Mouse (Mus musculus) hindbrain, embryonic 11.5 days (tissue): ENCODE measurements around the gene Ttc37. TPM values are rescaled to one million over a fixed set of nuclear protein-coding genes. Genes with fewer than 3 reads are reported as not detected.

Experiments
- ATAC-seq: fragments of 200-750 bp; cut with Nextera tagmentation; 2 replicates; pipeline ENCODE4 v1.8.0; 2017; ENCODE audit warnings: mild to moderate bottlenecking, moderate TSS enrichment, moderate library complexity; ENCODE audit not compliant: low FRiP score
- DNase-seq: peaks from one replicate; pipeline ENCODE4 v3.0.0-alpha.2; 2015; ENCODE audit warnings: low spot score
- H3K27ac ChIP-seq: fragments of 300-500 bp; sonication (generic); 2 replicates; pipeline ENCODE4 v1.5.1; 2014; ENCODE audit warnings: mild to moderate bottlenecking, low read depth, low read length
- H3K27me3 ChIP-seq: fragments of 300-500 bp; sonication (generic); 2 replicates; pipeline ENCODE4 v1.6.1; 2014; ENCODE audit warnings: mild to moderate bottlenecking, low read length, moderate library complexity, mixed read lengths; ENCODE audit not compliant: control insufficient read depth, insufficient read depth
- H3K36me3 ChIP-seq: fragments of 300-500 bp; sonication (generic); 2 replicates; pipeline ENCODE4 v1.6.1; 2014; ENCODE audit warnings: mild to moderate bottlenecking, low read length, moderate library complexity, mixed read lengths; ENCODE audit not compliant: control insufficient read depth, insufficient read depth
- H3K4me1 ChIP-seq: fragments of 300-500 bp; sonication (generic); replicated peaks from 2 replicates; pipeline ENCODE4 v1.6.1; 2014; ENCODE audit warnings: low read length, mixed read lengths; ENCODE audit not compliant: control insufficient read depth, insufficient read depth
- H3K4me2 ChIP-seq: fragments of 300-500 bp; sonication (generic); replicated peaks from 2 replicates; pipeline ENCODE4 v1.6.1; 2014; ENCODE audit warnings: mild to moderate bottlenecking, low read depth, low read length
- H3K4me3 ChIP-seq: fragments of 300-500 bp; sonication (generic); 2 replicates; pipeline ENCODE4 v1.5.1; 2014; ENCODE audit warnings: low read depth, low read length
- H3K9ac ChIP-seq: fragments of 300-500 bp; sonication (generic); 2 replicates; pipeline ENCODE4 v1.6.1; 2014; ENCODE audit warnings: low read depth, low read length
- H3K9me3 ChIP-seq: fragments of 300-500 bp; sonication (generic); 2 replicates; pipeline ENCODE4 v1.6.1; 2016; ENCODE audit warnings: low read length; ENCODE audit not compliant: control insufficient read depth
- WGBS: fragments of 180-500 bp; shearing (Covaris S2); extraction: QIAGEN DNeasy Blood & Tissue Kit; methylation state at CpG from one replicate; pipeline ENCODE4 v1.1.7; 2014; 5-methylcytosine and 5-hydroxymethylcytosine counted together
- polyA plus RNA-seq: library from polyadenylated mRNA; unstranded; fragments of >200 nt; fragmentation: Nextera tagmentation; extraction: Ambion mirVana; gene quantifications from 2 replicates; pipeline ENCODE4 v1.2.1, GENCODE M21; 2014

Ttc37 gene
- polyA plus RNA-seq, 1 experiment from 2014 or later = 20.1 TPM

DNA sequence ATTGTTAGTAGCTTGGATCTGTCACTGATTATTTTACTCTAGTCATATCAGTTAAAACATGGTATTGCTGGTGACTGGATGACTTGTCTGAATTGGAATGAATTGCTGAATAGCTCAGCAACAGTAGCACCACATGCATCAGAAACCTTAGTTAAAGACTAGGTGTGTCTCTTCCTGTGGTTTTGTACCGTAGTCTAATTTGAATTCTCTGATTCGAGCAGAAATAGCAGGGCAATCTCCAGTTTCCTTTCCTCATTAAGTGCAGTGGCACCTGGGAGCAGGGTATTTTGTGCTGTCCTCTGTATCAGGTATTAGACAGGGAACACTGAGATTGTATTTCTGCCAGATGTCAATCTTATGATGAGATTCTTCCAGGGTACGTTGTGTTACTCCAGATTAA, 40.3 kb downstream of the Ttc37 start:
- Histone ChIP-seq H3K4me2 (no peak overlapping the region), H3K9me3 (no peaks in the 10 kb centered on the region), H3K4me1 (no peaks in the 10 kb centered on the region), H3K36me3 (no peaks in the 10 kb centered on the region), H3K4me3 (no peak overlapping the region), H3K9ac (no peak overlapping the region), H3K27me3 (no peaks in the 10 kb centered on the region), H3K27ac (no peak overlapping the region)
- WGBS = 88% methylated on average over 3 of the region's 3 CpGs
- DNase-seq (no peak), ATAC-seq (no peak)

DNA sequence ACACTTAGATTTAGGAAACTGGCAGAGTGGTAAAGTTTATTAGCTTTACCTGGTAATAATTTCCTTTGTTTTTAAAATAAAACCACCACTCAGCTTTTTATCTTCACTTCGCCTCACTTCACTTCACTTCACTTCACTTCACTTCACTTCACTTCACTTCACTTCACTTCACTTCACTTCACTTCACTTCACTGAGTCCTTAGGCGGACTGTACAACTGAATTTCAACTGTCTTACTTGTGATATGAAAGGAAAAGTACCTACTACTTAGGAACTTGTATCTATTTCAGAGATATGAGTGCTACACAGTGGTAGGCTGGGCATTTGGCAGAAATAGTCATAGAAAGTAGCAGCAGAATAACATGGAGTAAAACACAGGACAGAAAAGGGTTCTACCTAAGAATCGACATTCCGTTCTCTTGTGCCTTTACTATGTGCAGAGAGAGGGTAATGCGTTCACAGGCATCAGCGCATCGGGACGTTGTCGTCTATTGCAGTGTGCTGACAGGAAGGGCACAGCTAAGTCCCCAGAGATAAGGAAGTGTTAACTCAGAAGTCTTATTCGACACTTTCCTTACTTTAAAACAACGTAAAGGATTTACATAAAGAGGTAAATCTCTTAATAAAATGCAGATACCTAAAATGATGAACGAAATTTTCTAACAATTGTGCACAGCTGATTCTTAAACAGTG, 42.7 kb downstream of the Ttc37 start:
- WGBS = 92% methylated on average over 12 of the region's 12 CpGs
- Histone ChIP-seq H3K27ac (no peak overlapping the region), H3K36me3 (no peaks in the 10 kb centered on the region), H3K4me2 (no peak overlapping the region), H3K27me3 (no peaks in the 10 kb centered on the region), H3K4me3 (no peak overlapping the region), H3K9ac (no peak overlapping the region), H3K4me1 (no peaks in the 10 kb centered on the region), H3K9me3 (no peaks in the 10 kb centered on the region)
- DNase-seq = no peak
- ATAC-seq = no peak

GRCm38 (mm10) chr13:76150483-76150882, 51.9 kb downstream of the Ttc37 start:
- Histone ChIP-seq H3K36me3 (no peaks in the 10 kb centered on the region), H3K9me3 (no peaks in the 10 kb centered on the region), H3K9ac (no peak overlapping the region), H3K27me3 (no peaks in the 10 kb centered on the region), H3K4me2 (no peak overlapping the region), H3K27ac (no peak overlapping the region), H3K4me3 (no peak overlapping the region), H3K4me1 (no peaks in the 10 kb centered on the region)
- 89% methylated on average over 5 of the region's 5 CpGs for WGBS
- no peak for DNase-seq
- no peak for ATAC-seq

DNA sequence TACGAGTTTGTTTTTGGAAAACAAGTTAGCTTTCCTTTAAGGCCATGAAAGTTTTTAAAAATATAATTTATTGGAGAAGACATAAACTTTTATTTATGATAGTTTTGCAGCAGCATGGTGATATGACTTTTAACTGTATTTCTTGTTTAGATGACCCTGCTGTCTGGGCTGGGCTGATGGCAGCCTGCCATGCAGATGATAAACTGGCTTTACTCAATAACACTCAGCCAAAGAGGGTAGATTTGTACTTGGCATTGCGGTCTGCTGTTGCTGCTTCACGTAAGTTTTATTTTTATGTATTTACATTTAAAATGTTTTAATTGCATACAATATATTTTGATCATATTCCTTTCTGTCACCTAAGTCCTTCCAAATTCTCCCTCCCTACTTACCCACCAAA, 58.6 kb downstream of the Ttc37 start:
- H3K4me1 ChIP-seq = no peaks in the 10 kb centered on the region
- H3K27me3 ChIP-seq = no peaks in the 10 kb centered on the region
- no peak overlapping the region for H3K4me3 ChIP-seq
- H3K4me2 ChIP-seq = no peak overlapping the region
- WGBS = 97% methylated on average over 3 of the region's 3 CpGs
- DNase-seq (no peak), ATAC-seq (no peak)
- H3K9ac ChIP-seq = no peak overlapping the region
- H3K9me3 ChIP-seq = no peaks in the 10 kb centered on the region
- H3K36me3 ChIP-seq = peaks cover 6% of the 10 kb centered on the region; the same call in 1 of the 2 replicates
- H3K27ac ChIP-seq = no peak overlapping the region

DNA sequence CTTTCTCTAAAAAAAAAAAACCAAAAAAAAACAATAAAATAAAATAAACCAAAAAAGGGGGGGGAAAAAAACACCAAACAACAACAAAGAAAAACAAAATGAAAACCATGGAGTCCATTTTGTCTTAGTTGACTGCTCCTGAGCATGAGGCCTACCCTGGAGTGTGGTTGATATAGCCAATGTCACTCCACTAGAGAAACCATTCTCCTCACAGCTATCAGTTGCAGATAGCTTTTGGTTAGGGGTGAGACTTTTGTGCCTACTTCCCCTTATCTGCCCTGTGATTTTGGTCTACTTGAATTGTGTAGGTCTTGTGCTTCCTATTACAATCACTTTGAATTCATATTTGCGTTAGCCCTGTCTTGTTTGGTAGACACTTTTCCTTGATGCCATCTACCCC, 59.0 kb downstream of the Ttc37 start:
- H3K4me2 ChIP-seq = no peak overlapping the region
- peaks cover 6% of the 10 kb centered on the region; the same call in 1 of the 2 replicates for H3K36me3 ChIP-seq
- H3K27me3 ChIP-seq = no peaks in the 10 kb centered on the region
- no peaks in the 10 kb centered on the region for H3K4me1 ChIP-seq
- WGBS = 87% methylated on average over 1 of the region's 1 CpGs
- DNase-seq (no peak), ATAC-seq (no peak)
- no peak overlapping the region for H3K4me3 ChIP-seq
- H3K27ac ChIP-seq = no peak overlapping the region
- no peak overlapping the region for H3K9ac ChIP-seq
- no peaks in the 10 kb centered on the region for H3K9me3 ChIP-seq

GRCm38 (mm10) chr13:76160587-76160986, 62.1 kb downstream of the Ttc37 start:
- no peaks in the 10 kb centered on the region for H3K9me3 ChIP-seq
- H3K9ac ChIP-seq = no peak overlapping the region
- no peak overlapping the region for H3K4me2 ChIP-seq
- 94% methylated on average over 2 of the region's 2 CpGs for WGBS
- no peaks in the 10 kb centered on the region for H3K4me1 ChIP-seq
- no peaks in the 10 kb centered on the region for H3K27me3 ChIP-seq
- no peak overlapping the region for H3K4me3 ChIP-seq
- ATAC-seq (no peak), DNase-seq (no peak)
- no peak overlapping the region for H3K27ac ChIP-seq
- H3K36me3 ChIP-seq = peaks cover 6% of the 10 kb centered on the region; the same call in 1 of the 2 replicates

- H3K9ac ChIP-seq = no peak overlapping the region
- H3K4me2 ChIP-seq = no peak overlapping the region
- H3K27me3 ChIP-seq = no peaks in the 10 kb centered on the region
- H3K9me3 ChIP-seq = no peaks in the 10 kb centered on the region
- no peak for ATAC-seq
- H3K36me3 ChIP-seq = no peaks in the 10 kb centered on the region
- no peak for DNase-seq
- no peaks in the 10 kb centered on the region for H3K4me1 ChIP-seq
- no peak overlapping the region for H3K27ac ChIP-seq
- no peak overlapping the region for H3K4me3 ChIP-seq
These were observed 75.8 kb downstream of the Ttc37 start for GRCm38 (mm10) chr13:76174297-76174696.

- Histone ChIP-seq H3K4me1 (no peaks in the 10 kb centered on the region), H3K27ac (no peak overlapping the region), H3K27me3 (no peaks in the 10 kb centered on the region), H3K4me3 (no peak overlapping the region), H3K9me3 (no peaks in the 10 kb centered on the region), H3K36me3 (no peaks in the 10 kb centered on the region), H3K4me2 (no peak overlapping the region), H3K9ac (no peak overlapping the region)
- ATAC-seq = no peak
- WGBS = 94% methylated on average over 5 of the region's 5 CpGs
- no peak for DNase-seq
These were observed 80.2 kb downstream of the Ttc37 start for GRCm38 (mm10) chr13:76178700-76179099.

DNA sequence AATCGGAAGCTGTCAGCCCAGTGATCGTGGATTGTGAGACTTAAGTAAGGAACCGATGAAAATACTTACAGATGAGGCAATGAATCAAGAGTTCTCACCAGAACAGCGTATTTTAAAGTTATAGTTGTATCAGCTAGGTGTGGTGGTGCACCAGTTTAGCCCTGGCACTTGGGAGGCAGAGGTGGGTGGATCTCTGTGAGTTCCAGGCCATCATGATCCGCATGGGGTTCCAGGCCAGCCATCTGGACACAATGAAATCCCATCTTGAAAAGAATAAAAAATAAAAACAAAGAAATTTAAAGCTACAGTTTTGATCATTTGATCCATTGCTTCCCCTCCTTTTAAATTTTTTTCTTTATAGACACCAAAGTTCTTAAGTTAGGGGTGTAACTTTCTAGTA, 89.1 kb downstream of the Ttc37 start:
- no peak for DNase-seq
- Histone ChIP-seq H3K4me1 (no peaks in the 10 kb centered on the region), H3K4me3 (no peak overlapping the region), H3K36me3 (no peaks in the 10 kb centered on the region), H3K27me3 (no peaks in the 10 kb centered on the region), H3K9ac (no peak overlapping the region), H3K27ac (no peak overlapping the region), H3K9me3 (no peaks in the 10 kb centered on the region), H3K4me2 (no peak overlapping the region)
- ATAC-seq = no peak
- 96% methylated on average over 5 of the region's 5 CpGs for WGBS
